Mouse (Mus musculus) right cerebral cortex, postnatal 14 days (tissue): ENCODE data around the gene Cyp4a32.
"Not testable (repeated sequence)": the region's sequence is repeated elsewhere in the genome, so short reads cannot be mapped to it uniquely, and the experiment has no call there.

Source experiments
- DNase-seq: peaks from one replicate; pipeline ENCODE4 v3.0.0; 2022

Gene Cyp4a32

GRCm38 (mm10) chr4:115600611-115601010 lies at the start of gene Cyp4a32:
TSS of gene Cyp4a32 (plus strand) at chr4:115600969.
- not testable (repeated sequence) for DNase-seq

- DNase-seq, result no peak
Observed at GRCm38 (mm10) chr4:115552726-115553125, 48.0 kb upstream of the Cyp4a32 start.

GRCm38 (mm10) chr4:115555513-115555912 lies 45.3 kb upstream of the Cyp4a32 start:
- DNase-seq, result no peak

GRCm38 (mm10) chr4:115557861-115558561 lies 42.8 kb upstream of the Cyp4a32 start:
- DNase-seq, result no peak

- DNase-seq, result not testable (repeated sequence)
Observed at GRCm38 (mm10) chr4:115561236-115561635, 39.5 kb upstream of the Cyp4a32 start.

GRCm38 (mm10) chr4:115563401-115563800 lies 37.4 kb upstream of the Cyp4a32 start, which contains the start of gene Cyp4a31:
TSS of gene Cyp4a31 (plus strand) at chr4:115563649.
- no peak for DNase-seq

- not testable (repeated sequence) for DNase-seq
Observed at GRCm38 (mm10) chr4:115564469-115565225, 36.1 kb upstream of the Cyp4a32 start.

- no peak for DNase-seq
Observed at GRCm38 (mm10) chr4:115575255-115575654, 25.5 kb upstream of the Cyp4a32 start.

- DNase-seq, result no peak
Observed at GRCm38 (mm10) chr4:115575776-115576175, 25.0 kb upstream of the Cyp4a32 start.

- DNase-seq, result no peak
Observed at GRCm38 (mm10) chr4:115583036-115583435, 17.7 kb upstream of the Cyp4a32 start.

- no peak for DNase-seq
Observed at GRCm38 (mm10) chr4:115596357-115596756, 4.4 kb upstream of the Cyp4a32 start.

GRCm38 (mm10) chr4:115596824-115597336 lies 3.9 kb upstream of the Cyp4a32 start:
- no peak for DNase-seq

- no peak for DNase-seq
Observed at GRCm38 (mm10) chr4:115614005-115614404, 13.2 kb downstream of the Cyp4a32 start.

GRCm38 (mm10) chr4:115625560-115625959 lies 24.8 kb downstream of the Cyp4a32 start:
- DNase-seq, result not testable (repeated sequence)

- DNase-seq, result no peak
Observed at GRCm38 (mm10) chr4:115642967-115643754, 42.4 kb downstream of the Cyp4a32 start.

GRCm38 (mm10) chr4:115645371-115645770 lies 44.6 kb downstream of the Cyp4a32 start:
- DNase-seq, result no peak

GRCm38 (mm10) chr4:115647580-115647979 lies 46.8 kb downstream of the Cyp4a32 start, which contains the start of gene Cyp4b1:
TSS of gene Cyp4b1 (minus strand) at chr4:115647723.
- no peak for DNase-seq

- DNase-seq, result no peak
Observed at GRCm38 (mm10) chr4:115648752-115649151, 48.0 kb downstream of the Cyp4a32 start.

- no peak for DNase-seq
Observed at GRCm38 (mm10) chr4:115649344-115649743, 48.6 kb downstream of the Cyp4a32 start.

- no peak for DNase-seq
Observed at GRCm38 (mm10) chr4:115650866-115651265, 50.1 kb downstream of the Cyp4a32 start.

- not testable (repeated sequence) for DNase-seq
Observed at GRCm38 (mm10) chr4:115655841-115656534, 55.2 kb downstream of the Cyp4a32 start.

GRCm38 (mm10) chr4:115656535-115656922 lies 55.8 kb downstream of the Cyp4a32 start:
- not testable (repeated sequence) for DNase-seq
